ENCODE assay signal across 9 mouse cellular contexts in genomic region chr3:95107308-95107707, GRCm38 (mm10). TPM values are rescaled to one million over a fixed set of nuclear protein-coding genes. Genes with fewer than 3 reads are reported as not detected.
A peak's percentile ranks its signal among the peaks of the same experiment; 100 is the strongest.
DNase-seq lines count a peak whose midpoint lies in the region; ATAC-seq and TF ChIP-seq lines count a peak whose summit lies in the region.
"Not testable (repeated sequence)": the region's sequence is repeated elsewhere in the genome, so short reads cannot be mapped to it uniquely, and the experiment has no call there.
"Had no signal": no experiment of that assay in that cellular context is flagged by ENCODE, and none has a peak within 500 bp of the region (broad histone marks: within the 10 kb centered on the region; RNA-seq: fewer than 3 reads in every experiment).

No protein-coding gene starts in this region.

- H3K4me3 ChIP-seq in embryonic facial prominence, embryonic 10.5 days, result peak overlapping the region; percentile 91
- peak overlapping the region; percentile 100 for H3K4me3 ChIP-seq in forebrain, embryonic 13.5 days
- H3K4me3 ChIP-seq in heart, embryonic 14.5 days (ENCODE audit: control insufficient read depth in 1 of 2, insufficient read depth in 1 of 2, low read depth in 1 of 2, low read length in 2 of 2), result peak overlapping the region in 1 of 2 experiments; percentile 94; a peak in 2 of 4 replicates
- peak overlapping the region; percentile 95 for H3K4me3 ChIP-seq in hindbrain, postnatal 0 days (ENCODE audit: low read length)
- H3K4me3 ChIP-seq in limb, embryonic 10.5 days, result peak overlapping the region; percentile 87
- peak overlapping the region; percentile 98 for H3K4me3 ChIP-seq in liver, embryonic 16.5 days (ENCODE audit: low read depth, low read length)
- peak overlapping the region; percentile 86 for H3K4me3 ChIP-seq in midbrain, embryonic 13.5 days (replicated peaks)
- peak overlapping the region; percentile 98 for H3K4me3 ChIP-seq in stomach, embryonic 14.5 days (ENCODE audit: low read depth, low read length)

- peaks cover 20% of the 10 kb centered on the region for H3K4me1 ChIP-seq in embryonic facial prominence, embryonic 10.5 days
- H3K4me1 ChIP-seq in forebrain, embryonic 13.5 days, result peaks cover 17% of the 10 kb centered on the region
- H3K4me1 ChIP-seq in heart, embryonic 14.5 days (ENCODE audit: control insufficient read depth in 2 of 2, insufficient read depth in 2 of 2, low read length in 2 of 2), result peaks cover 2 to 13% of the 10 kb centered on the region in 2 experiments
- not testable (repeated sequence) for H3K4me1 ChIP-seq in hindbrain, postnatal 0 days (ENCODE audit: insufficient read depth, low read length)
- H3K4me1 ChIP-seq in limb, embryonic 10.5 days, result peaks cover 17% of the 10 kb centered on the region
- H3K4me1 ChIP-seq in liver, embryonic 16.5 days (ENCODE audit: control insufficient read depth, low read depth, low read length), result peaks cover 31% of the 10 kb centered on the region
- H3K4me1 ChIP-seq in midbrain, embryonic 13.5 days (replicated peaks), result peaks cover 21% of the 10 kb centered on the region
- peaks cover 10% of the 10 kb centered on the region for H3K4me1 ChIP-seq in stomach, embryonic 14.5 days (ENCODE audit: control insufficient read depth, insufficient read depth, low read length)

- H3K9me3 ChIP-seq in embryonic facial prominence, embryonic 10.5 days; forebrain, embryonic 13.5 days (replicated peaks); heart, embryonic 14.5 days (ENCODE audit: control insufficient read depth, low read length); hindbrain, postnatal 0 days (ENCODE audit: low read length); limb, embryonic 10.5 days (replicated peaks); liver, embryonic 16.5 days (replicated peaks; ENCODE audit: control insufficient read depth, low read length); midbrain, embryonic 13.5 days; stomach, embryonic 14.5 days (ENCODE audit: control insufficient read depth, low read depth, low read length): not testable (repeated sequence)

- H3K4me2 ChIP-seq in forebrain, embryonic 13.5 days, result peak overlapping the region; percentile 63
- peak overlapping the region; percentile 65 for H3K4me2 ChIP-seq in heart, embryonic 14.5 days (ENCODE audit: low read length)
- H3K4me2 ChIP-seq in hindbrain, postnatal 0 days (ENCODE audit: low read depth, low read length), result peak overlapping the region; percentile 63
- H3K4me2 ChIP-seq in liver, embryonic 16.5 days (ENCODE audit: low read depth, low read length), result peak overlapping the region; percentile 70
- H3K4me2 ChIP-seq in midbrain, embryonic 13.5 days (replicated peaks), result peak overlapping the region; percentile 55
- H3K4me2 ChIP-seq in stomach, embryonic 14.5 days (replicated peaks; ENCODE audit: low read depth, low read length), result peak overlapping the region; percentile 64

- H3K36me3 ChIP-seq in embryonic facial prominence, embryonic 10.5 days (replicated peaks), result peaks cover 14% of the 10 kb centered on the region
- H3K36me3 ChIP-seq in forebrain, embryonic 13.5 days (ENCODE audit: poor library complexity, severe bottlenecking); heart, embryonic 14.5 days (ENCODE audit: control insufficient read depth, insufficient read depth, low read length); hindbrain, postnatal 0 days (ENCODE audit: insufficient read depth, low read length); liver, embryonic 16.5 days (ENCODE audit: control insufficient read depth, insufficient read depth); midbrain, embryonic 13.5 days; stomach, embryonic 14.5 days (ENCODE audit: control insufficient read depth, insufficient read depth, low read length): not testable (repeated sequence)
- peaks cover 15% of the 10 kb centered on the region for H3K36me3 ChIP-seq in limb, embryonic 10.5 days

- not testable (repeated sequence) for H3K9ac ChIP-seq in forebrain, embryonic 13.5 days; hindbrain, postnatal 0 days (replicated peaks; ENCODE audit: low read length); liver, embryonic 16.5 days (ENCODE audit: low read depth, low read length); midbrain, embryonic 13.5 days (replicated peaks); stomach, embryonic 14.5 days (replicated peaks; ENCODE audit: low read depth, low read length)
- H3K9ac ChIP-seq in heart, embryonic 14.5 days (ENCODE audit: low read length), result peak overlapping the region; percentile 96

- DNase-seq in embryonic facial prominence, embryonic 10.5 days (ENCODE audit: low spot score); hindbrain, postnatal 0 days (ENCODE audit: low spot score); limb, embryonic 10.5 days (ENCODE audit: low spot score): not testable (repeated sequence)

- not testable (repeated sequence) for ATAC-seq in forebrain, embryonic 13.5 days; heart, embryonic 14.5 days (ENCODE audit: insufficient number of reproducible peaks, insufficient read depth, low FRiP score, low read depth); hindbrain, postnatal 0 days; liver, embryonic 16.5 days (ENCODE audit: low read depth); midbrain, embryonic 13.5 days; stomach, embryonic 14.5 days (ENCODE audit: insufficient number of reproducible peaks, insufficient read depth, low FRiP score, low read depth)

- H3K27ac ChIP-seq in embryonic facial prominence, embryonic 10.5 days (replicated peaks), result peak overlapping the region; percentile 89; the same call in 1 of the 2 replicates
- H3K27ac ChIP-seq in forebrain, embryonic 13.5 days; midbrain, embryonic 13.5 days: not testable (repeated sequence)
- 0 out of 4 replicates have a peak overlapping the region, but pooled peaks of 1 of the 2 experiments have one; percentile 10 for H3K27ac ChIP-seq in heart, embryonic 14.5 days (replicated peaks in 1 of 2; ENCODE audit: control insufficient read depth in 1 of 2, insufficient read depth in 1 of 2, low read depth in 2 of 2, low read length in 2 of 2)
- H3K27ac ChIP-seq in hindbrain, postnatal 0 days, result 0 out of 2 replicates have a peak overlapping the region, but pooled peaks have one; percentile 65
- H3K27ac ChIP-seq in limb, embryonic 10.5 days, result peak overlapping the region; percentile 72
- H3K27ac ChIP-seq in liver, embryonic 16.5 days (ENCODE audit: low read length), result 0 out of 2 replicates have a peak overlapping the region, but pooled peaks have one; percentile 62
- H3K27ac ChIP-seq in stomach, embryonic 14.5 days (ENCODE audit: low read length), result peak overlapping the region; percentile 48; the same call in 1 of the 2 replicates

- TF ChIP-seq CTCF in hindbrain, postnatal 0 days (IDR thresholded peaks at IDR 0.05; ENCODE audit: low read depth), result not testable (repeated sequence)

- not testable (repeated sequence) for H3K27me3 ChIP-seq in embryonic facial prominence, embryonic 10.5 days (replicated peaks; ENCODE audit: low read depth, poor library complexity, severe bottlenecking); forebrain, embryonic 13.5 days; heart, embryonic 14.5 days (ENCODE audit: control insufficient read depth, insufficient read depth, low read length); hindbrain, postnatal 0 days (ENCODE audit: insufficient read depth, low read length); limb, embryonic 10.5 days (ENCODE audit: low read depth, poor library complexity, severe bottlenecking); liver, embryonic 16.5 days (ENCODE audit: control insufficient read depth, insufficient read depth, low read depth, low read length); midbrain, embryonic 13.5 days; stomach, embryonic 14.5 days (ENCODE audit: control insufficient read depth, insufficient read depth, low read length)

RNA-seq across cellular contexts. Expression of gene Pip5k1a, which starts 0.6 kb away (rescaled TPM):
- polyA plus RNA-seq in embryonic facial prominence, embryonic 10.5 days (2016; fragmentation: Nextera tagmentation; extraction: Ambion mirVana), result 18.0 and 21.3 TPM in 2 replicates
- polyA plus RNA-seq in forebrain, embryonic 13.5 days (2015; fragmentation: Nextera tagmentation; extraction: Ambion mirVana), result 20.4 and 20.6 TPM in 2 replicates
- polyA plus RNA-seq in heart, embryonic 14.5 days (2014; fragmentation: Nextera tagmentation; extraction: Ambion mirVana), result 11.9 and 12.7 TPM in 2 replicates
- 15.5 and 18.5 TPM in 2 replicates for total RNA-seq in hindbrain, postnatal 0 days (2014; rRNA removed)
- 12.4 and 14.7 TPM in 2 replicates for polyA plus RNA-seq in hindbrain, postnatal 0 days (2015; fragmentation: Nextera tagmentation; extraction: Ambion mirVana)
- 18.6 and 21.7 TPM in 2 replicates for polyA plus RNA-seq in limb, embryonic 10.5 days (2016; fragmentation: Nextera tagmentation; extraction: Ambion mirVana)
- 8.5 and 8.9 TPM in 2 replicates for polyA plus RNA-seq in liver, embryonic 16.5 days (2015; fragmentation: Nextera tagmentation; extraction: Ambion mirVana)
- 19.9 and 20.5 TPM in 2 replicates for polyA plus RNA-seq in midbrain, embryonic 13.5 days (2015; fragmentation: Nextera tagmentation; extraction: Ambion mirVana)
- polyA plus RNA-seq in stomach, embryonic 14.5 days (2014; fragmentation: Nextera tagmentation; extraction: Ambion mirVana), result 14.6 and 14.9 TPM in 2 replicates

RNA-seq across cellular contexts. Expression of gene Vps72, which starts 3.5 kb away (rescaled TPM):
- 288 and 295 TPM in 2 replicates for polyA plus RNA-seq in embryonic facial prominence, embryonic 10.5 days (2016; fragmentation: Nextera tagmentation; extraction: Ambion mirVana)
- polyA plus RNA-seq in forebrain, embryonic 13.5 days (2015; fragmentation: Nextera tagmentation; extraction: Ambion mirVana), result 266 and 271 TPM in 2 replicates
- polyA plus RNA-seq in heart, embryonic 14.5 days (2014; fragmentation: Nextera tagmentation; extraction: Ambion mirVana), result 87.5 and 95.7 TPM in 2 replicates
- 52.7 and 53.6 TPM in 2 replicates for total RNA-seq in hindbrain, postnatal 0 days (2014; rRNA removed)
- polyA plus RNA-seq in hindbrain, postnatal 0 days (2015; fragmentation: Nextera tagmentation; extraction: Ambion mirVana), result 121 and 123 TPM in 2 replicates
- polyA plus RNA-seq in limb, embryonic 10.5 days (2016; fragmentation: Nextera tagmentation; extraction: Ambion mirVana), result 297 and 327 TPM in 2 replicates
- 29.6 and 33.4 TPM in 2 replicates for polyA plus RNA-seq in liver, embryonic 16.5 days (2015; fragmentation: Nextera tagmentation; extraction: Ambion mirVana)
- 256 and 262 TPM in 2 replicates for polyA plus RNA-seq in midbrain, embryonic 13.5 days (2015; fragmentation: Nextera tagmentation; extraction: Ambion mirVana)
- polyA plus RNA-seq in stomach, embryonic 14.5 days (2014; fragmentation: Nextera tagmentation; extraction: Ambion mirVana), result 139 and 156 TPM in 2 replicates

RNA-seq across cellular contexts. Expression of gene Tmod4, which starts 17.0 kb away (rescaled TPM):
- 1.4 and 1.5 TPM in 2 replicates for polyA plus RNA-seq in embryonic facial prominence, embryonic 10.5 days (2016; fragmentation: Nextera tagmentation; extraction: Ambion mirVana)
- 0.72 and 0.81 TPM in 2 replicates for polyA plus RNA-seq in forebrain, embryonic 13.5 days (2015; fragmentation: Nextera tagmentation; extraction: Ambion mirVana)
- polyA plus RNA-seq in heart, embryonic 14.5 days (2014; fragmentation: Nextera tagmentation; extraction: Ambion mirVana), result 1.6 and 2.2 TPM in 2 replicates
- 0.43 and 0.73 TPM in 2 replicates for total RNA-seq in hindbrain, postnatal 0 days (2014; rRNA removed)
- 1.1 and 1.5 TPM in 2 replicates for polyA plus RNA-seq in hindbrain, postnatal 0 days (2015; fragmentation: Nextera tagmentation; extraction: Ambion mirVana)
- 1.2 and 1.4 TPM in 2 replicates for polyA plus RNA-seq in limb, embryonic 10.5 days (2016; fragmentation: Nextera tagmentation; extraction: Ambion mirVana)
- 0.83 and 1.2 TPM in 2 replicates for polyA plus RNA-seq in liver, embryonic 16.5 days (2015; fragmentation: Nextera tagmentation; extraction: Ambion mirVana)
- polyA plus RNA-seq in midbrain, embryonic 13.5 days (2015; fragmentation: Nextera tagmentation; extraction: Ambion mirVana), result 1.0 and 1.8 TPM in 2 replicates
- polyA plus RNA-seq in stomach, embryonic 14.5 days (2014; fragmentation: Nextera tagmentation; extraction: Ambion mirVana), result 0.83 and 1.8 TPM in 2 replicates
- total RNA-seq: hematopoietic stem cell, adult 5-6 weeks had no signal

RNA-seq across cellular contexts. Expression of gene Scnm1, which starts 26.5 kb away (rescaled TPM):
- polyA plus RNA-seq in embryonic facial prominence, embryonic 10.5 days (2016; fragmentation: Nextera tagmentation; extraction: Ambion mirVana), result 81.0 and 84.4 TPM in 2 replicates
- 99.5 and 106 TPM in 2 replicates for polyA plus RNA-seq in forebrain, embryonic 13.5 days (2015; fragmentation: Nextera tagmentation; extraction: Ambion mirVana)
- polyA plus RNA-seq in heart, embryonic 14.5 days (2014; fragmentation: Nextera tagmentation; extraction: Ambion mirVana), result 58.5 and 58.7 TPM in 2 replicates
- 44.6 and 56.7 TPM in 2 replicates for total RNA-seq in hindbrain, postnatal 0 days (2014; rRNA removed)
- polyA plus RNA-seq in hindbrain, postnatal 0 days (2015; fragmentation: Nextera tagmentation; extraction: Ambion mirVana), result 72.1 and 75.7 TPM in 2 replicates
- polyA plus RNA-seq in limb, embryonic 10.5 days (2016; fragmentation: Nextera tagmentation; extraction: Ambion mirVana), result 74.1 and 79.7 TPM in 2 replicates
- 24.7 and 25.5 TPM in 2 replicates for polyA plus RNA-seq in liver, embryonic 16.5 days (2015; fragmentation: Nextera tagmentation; extraction: Ambion mirVana)
- 99.2 and 103 TPM in 2 replicates for polyA plus RNA-seq in midbrain, embryonic 13.5 days (2015; fragmentation: Nextera tagmentation; extraction: Ambion mirVana)
- 67.7 and 73.7 TPM in 2 replicates for polyA plus RNA-seq in stomach, embryonic 14.5 days (2014; fragmentation: Nextera tagmentation; extraction: Ambion mirVana)

RNA-seq across cellular contexts. Expression of gene Lysmd1, which starts 26.6 kb away (rescaled TPM):
- 14.0 and 14.5 TPM in 2 replicates for polyA plus RNA-seq in embryonic facial prominence, embryonic 10.5 days (2016; fragmentation: Nextera tagmentation; extraction: Ambion mirVana)
- 29.6 and 30.8 TPM in 2 replicates for polyA plus RNA-seq in forebrain, embryonic 13.5 days (2015; fragmentation: Nextera tagmentation; extraction: Ambion mirVana)
- polyA plus RNA-seq in heart, embryonic 14.5 days (2014; fragmentation: Nextera tagmentation; extraction: Ambion mirVana), result 8.1 and 8.4 TPM in 2 replicates
- total RNA-seq in hindbrain, postnatal 0 days (2014; rRNA removed), result 33.4 and 38.5 TPM in 2 replicates
- polyA plus RNA-seq in hindbrain, postnatal 0 days (2015; fragmentation: Nextera tagmentation; extraction: Ambion mirVana), result 39.2 and 42.4 TPM in 2 replicates
- polyA plus RNA-seq in limb, embryonic 10.5 days (2016; fragmentation: Nextera tagmentation; extraction: Ambion mirVana), result 12.6 and 16.2 TPM in 2 replicates
- 7.5 and 7.8 TPM in 2 replicates for polyA plus RNA-seq in liver, embryonic 16.5 days (2015; fragmentation: Nextera tagmentation; extraction: Ambion mirVana)
- polyA plus RNA-seq in midbrain, embryonic 13.5 days (2015; fragmentation: Nextera tagmentation; extraction: Ambion mirVana), result 36.2 and 38.1 TPM in 2 replicates
- polyA plus RNA-seq in stomach, embryonic 14.5 days (2014; fragmentation: Nextera tagmentation; extraction: Ambion mirVana), result 9.2 and 10.9 TPM in 2 replicates
